Mouse (Mus musculus): ENCODE measurements at regions not wholly inside any gene's neighbourhood (a gene's known extent, or its start where the extent isn't known, plus 50 kb on each side); places are given as distances from the start of the nearest gene placed in this dataset.

- TF ChIP-seq CTCF (IDR thresholded peaks at IDR 0.05; ENCODE audit: control insufficient read depth, insufficient read depth, low read length): no peak
- TF ChIP-seq POLR2A (IDR thresholded peaks at IDR 0.05; ENCODE audit: borderline replicate concordance, control insufficient read depth, low read depth, low read length): peak; percentile 82
Observed at GRCm38 (mm10) chr2:73038290-73038732, 51.8 kb upstream of the Gm11084 start.
